Mouse (Mus musculus) ES-CJ7 (cell line): ENCODE measurements around the gene Vegfa.

Source experiments
- DNase-seq: peaks from one replicate; pipeline ENCODE4 v3.0.0; 2011; ENCODE audit warnings: low read depth, low spot score

Vegfa gene

GRCm38 (mm10) chr17:46051356-46051755 lies 19.2 kb upstream of the Vegfa start:
- DNase-seq, result no peak

DNA sequence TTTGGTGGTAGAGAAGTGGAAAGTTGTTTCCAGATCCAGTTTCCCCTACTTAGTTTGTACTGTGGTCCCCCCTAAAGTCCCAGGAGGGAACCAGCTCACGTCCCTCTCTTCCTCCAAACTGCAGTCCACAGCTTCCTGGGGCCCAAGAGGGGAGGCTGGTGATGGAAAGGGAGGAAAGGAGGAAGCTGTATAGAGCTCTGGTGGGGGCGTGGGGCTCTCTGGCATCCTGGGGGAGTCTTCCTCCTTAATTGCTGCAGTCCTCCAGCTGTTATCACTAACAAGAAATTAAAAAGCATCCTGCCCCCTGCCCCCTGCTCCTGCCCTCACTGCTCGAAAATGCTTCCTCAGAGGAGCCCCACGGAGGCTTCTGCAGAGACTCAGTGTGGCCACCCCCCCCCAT lies 17.4 kb upstream of the Vegfa start:
- DNase-seq, result no peak

DNA sequence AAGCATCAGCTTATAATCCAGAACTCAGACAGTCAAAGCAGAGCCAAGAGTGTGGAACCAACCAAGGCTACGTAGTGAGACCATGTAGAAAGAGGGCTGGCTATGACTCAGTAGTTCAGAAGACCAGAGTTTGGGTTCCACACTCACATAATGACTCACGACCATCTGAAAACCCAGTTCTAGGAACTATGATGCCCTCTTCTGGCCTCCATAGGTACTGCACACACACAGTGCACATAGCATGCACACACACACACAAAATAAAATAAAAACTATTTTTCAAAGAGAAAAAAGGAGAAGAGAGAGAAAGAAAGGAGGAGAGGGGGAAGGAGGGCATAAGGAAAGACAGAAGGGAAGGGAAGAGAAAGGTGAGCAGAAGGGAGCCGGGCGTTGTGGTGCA lies 16.0 kb upstream of the Vegfa start:
- no peak for DNase-seq

DNA sequence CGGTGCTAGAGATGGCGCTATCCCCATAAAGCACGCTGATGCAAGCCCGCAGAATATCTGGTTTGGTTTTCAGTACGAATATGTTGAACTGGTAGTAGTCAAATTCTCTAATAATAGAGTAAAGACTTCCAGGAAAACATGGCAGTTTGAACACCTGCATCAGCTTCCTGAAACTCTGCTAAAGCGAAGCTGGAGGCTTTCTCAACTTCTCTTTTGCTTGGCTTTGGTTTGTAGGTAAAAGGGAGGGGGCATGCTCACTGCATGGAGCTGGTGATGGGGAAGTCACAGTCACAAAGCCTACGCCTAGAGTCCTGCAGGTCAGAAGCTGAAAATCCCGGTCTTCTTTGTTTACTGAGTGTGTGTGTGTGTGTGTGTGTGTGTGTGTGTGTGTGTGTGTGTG lies 13.6 kb upstream of the Vegfa start:
- no peak for DNase-seq

- DNase-seq, result no peak
Measured at GRCm38 (mm10) chr17:46044953-46045352, 12.8 kb upstream of the Vegfa start.

GRCm38 (mm10) chr17:46042158-46042557 lies 10.0 kb upstream of the Vegfa start:
- DNase-seq, result no peak

GRCm38 (mm10) chr17:46041679-46042078 lies 9.5 kb upstream of the Vegfa start:
- no peak for DNase-seq

DNA sequence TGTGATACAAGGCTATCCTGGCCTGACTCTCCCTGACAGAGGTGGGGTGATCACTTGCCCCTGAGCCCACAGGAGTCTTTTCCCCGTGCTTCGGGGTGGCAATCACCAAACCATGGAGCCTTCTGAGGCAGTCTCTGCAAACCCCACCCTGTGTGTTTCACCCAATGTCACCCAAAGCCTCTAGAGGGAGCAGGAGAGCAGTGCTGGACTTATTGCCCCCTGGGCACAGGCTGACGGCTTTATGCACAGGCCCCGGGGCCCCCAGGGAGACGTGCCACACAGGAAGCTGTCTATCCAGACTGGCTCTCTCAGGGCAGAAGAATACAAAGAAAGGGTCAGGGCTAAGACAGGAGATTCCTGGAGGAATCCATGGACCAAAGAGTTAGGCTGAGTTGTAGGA lies 9.1 kb upstream of the Vegfa start:
- DNase-seq, result peak; percentile 48

DNA sequence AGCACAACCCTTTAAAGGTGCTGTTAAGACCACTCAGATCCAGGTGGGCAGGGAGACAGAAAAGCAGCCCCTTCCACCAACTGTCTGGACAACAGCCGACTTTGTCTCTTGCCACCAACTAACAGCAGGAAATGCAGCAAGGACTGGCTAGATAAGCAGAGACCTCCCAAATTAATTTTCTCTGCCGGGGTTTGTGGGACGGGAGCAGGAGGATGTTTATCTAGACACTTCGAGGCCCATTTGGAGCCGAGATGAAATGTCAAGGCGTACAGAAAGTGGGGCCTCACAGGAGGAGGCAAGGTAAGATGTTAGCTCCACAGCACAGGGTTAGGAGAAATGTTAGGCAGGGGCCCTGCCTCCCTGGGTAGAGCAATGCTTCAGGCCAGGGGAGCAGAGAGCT lies 8.4 kb upstream of the Vegfa start:
- no peak for DNase-seq

DNA sequence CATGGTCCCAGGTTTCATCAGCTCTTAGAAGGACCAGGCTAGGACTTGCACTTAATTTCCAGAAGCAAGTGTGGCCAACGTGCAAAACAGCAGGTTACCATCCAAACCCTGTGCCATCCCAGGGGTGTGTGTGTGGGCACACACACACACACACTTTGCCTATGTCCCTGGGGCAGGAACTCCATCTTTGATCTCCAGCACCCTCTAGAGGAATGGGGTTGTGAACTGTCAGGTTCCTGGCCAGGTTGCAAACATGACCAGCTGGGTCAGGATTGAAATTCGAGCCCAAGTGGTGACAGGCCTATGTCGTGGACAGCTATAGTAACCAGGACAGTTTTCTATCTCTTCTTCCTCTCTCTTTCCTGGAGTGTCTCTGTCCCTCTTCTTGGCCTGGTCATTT lies 6.7 kb upstream of the Vegfa start:
- DNase-seq, result no peak

- DNase-seq, result no peak
Measured at GRCm38 (mm10) chr17:46036400-46036799, 4.2 kb upstream of the Vegfa start.

- DNase-seq, result no peak
Measured at GRCm38 (mm10) chr17:46034110-46034509, 1.9 kb upstream of the Vegfa start.

GRCm38 (mm10) chr17:46033607-46034006 lies 1.4 kb upstream of the Vegfa start:
- DNase-seq, result no peak

DNA sequence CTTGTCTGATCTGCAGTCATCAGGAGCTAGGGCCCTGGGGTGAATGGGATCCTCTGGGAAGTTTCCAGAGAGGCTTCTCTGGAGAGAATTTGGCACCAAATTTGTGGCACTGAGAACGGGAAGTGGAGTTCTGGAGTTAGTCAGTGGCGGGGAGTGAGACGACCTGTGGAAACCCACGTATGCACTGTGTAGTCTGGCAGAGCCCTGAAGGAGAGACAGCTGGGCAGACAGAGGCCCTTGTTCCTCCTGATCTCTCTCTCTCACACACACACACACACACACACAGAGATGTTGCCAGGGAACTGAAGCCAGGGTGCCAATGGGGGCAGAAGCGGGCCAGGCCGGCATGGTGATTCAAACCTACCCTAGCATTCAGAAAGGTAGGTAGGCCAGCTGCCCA lies 953 bp upstream of the Vegfa start:
- no peak for DNase-seq

DNA sequence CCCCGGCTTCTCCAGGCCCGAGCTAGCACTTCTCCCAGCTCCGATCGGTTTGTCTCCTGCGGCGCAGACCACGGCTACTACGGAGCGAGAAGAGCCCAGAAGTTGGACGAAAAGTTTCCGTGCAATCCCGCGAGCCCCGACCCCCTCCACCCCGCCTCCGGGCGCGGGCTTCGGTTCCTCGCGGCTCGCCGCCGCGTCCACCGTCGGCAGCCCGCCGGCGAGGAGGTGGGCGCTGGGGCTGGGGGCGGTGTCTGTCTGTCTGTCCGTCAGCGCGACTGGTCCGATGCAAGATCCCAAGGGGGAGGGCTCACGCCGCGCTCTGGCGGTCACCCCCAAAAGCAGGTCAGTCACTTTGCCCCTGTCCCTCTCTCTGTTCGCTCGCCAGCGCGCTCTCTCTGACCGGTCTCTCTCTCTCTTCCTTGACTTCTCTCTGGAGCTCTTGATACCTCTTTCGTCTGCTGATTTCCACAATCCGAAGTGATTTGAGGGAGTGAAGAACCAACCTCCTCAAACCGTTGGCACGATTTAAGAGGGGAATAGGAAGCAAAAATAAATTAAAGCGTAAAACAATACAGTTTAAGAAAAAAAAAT lies 453 bp downstream of the Vegfa start:
- DNase-seq, result no peak

DNA sequence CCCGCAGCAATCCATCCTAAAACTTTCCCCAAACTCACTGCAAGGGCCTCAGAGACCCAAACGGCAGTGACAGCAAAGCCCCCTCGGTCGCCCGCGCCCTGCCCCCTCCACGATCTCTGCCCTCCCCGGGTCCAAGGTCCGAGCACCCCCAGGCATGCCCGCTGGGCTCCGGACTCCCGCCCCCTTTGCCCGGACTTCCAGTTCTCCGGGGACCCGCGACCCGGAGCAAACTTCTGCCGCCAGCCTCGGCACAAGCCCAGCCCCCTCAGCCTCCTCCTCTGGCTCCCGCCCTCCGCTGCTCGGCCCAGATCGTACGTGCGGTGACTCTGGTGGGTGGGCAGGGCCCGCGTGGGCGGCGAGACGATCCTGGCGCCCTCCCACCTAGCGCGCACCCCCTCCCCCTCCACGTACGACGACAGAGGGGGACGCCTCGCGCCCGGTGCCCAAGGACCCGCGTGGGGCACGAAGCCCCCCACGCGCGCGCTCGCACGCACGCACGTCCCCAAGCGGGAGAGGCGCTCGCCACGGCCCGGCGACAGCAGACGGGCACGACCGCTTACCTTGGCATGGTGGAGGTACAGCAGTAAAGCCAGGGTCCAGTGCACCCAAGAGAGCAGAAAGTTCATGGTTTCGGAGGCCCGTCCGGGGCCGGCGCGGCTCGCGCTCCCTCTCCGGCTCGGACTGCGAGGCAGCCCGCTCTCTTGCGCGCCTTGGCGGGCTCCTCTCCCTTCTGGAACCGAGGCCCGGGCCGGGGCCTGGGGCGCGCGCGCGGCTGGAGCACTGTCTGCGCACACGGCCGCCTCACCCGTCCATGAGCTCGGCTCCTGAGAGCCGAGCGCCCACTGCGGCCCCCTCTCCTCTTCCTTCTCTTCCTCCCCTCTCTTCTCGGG lies 1.2 kb downstream of the Vegfa start:
- peak; percentile 35 for DNase-seq

DNA sequence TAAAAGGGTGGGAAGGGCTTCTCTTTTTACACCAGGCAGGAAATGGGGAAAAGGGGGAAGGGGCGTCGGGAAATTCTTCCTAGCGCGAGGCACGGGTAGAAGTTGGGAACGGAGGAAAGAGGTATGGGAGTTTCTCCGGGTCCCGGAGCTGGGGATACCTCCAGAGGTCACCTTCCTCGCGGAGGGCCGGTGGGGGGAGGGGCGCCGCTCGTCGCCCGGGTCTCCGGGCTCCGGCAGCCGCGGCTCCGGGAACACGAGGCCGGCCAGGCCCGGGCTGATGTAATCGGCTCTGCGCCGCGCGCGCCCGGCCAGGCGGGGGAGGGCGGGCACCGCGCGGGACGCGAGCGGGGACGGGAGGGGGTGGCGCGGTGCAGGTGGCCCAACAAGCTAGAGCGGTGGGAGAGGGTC lies 1.8 kb downstream of the Vegfa start:
- DNase-seq, result no peak

DNA sequence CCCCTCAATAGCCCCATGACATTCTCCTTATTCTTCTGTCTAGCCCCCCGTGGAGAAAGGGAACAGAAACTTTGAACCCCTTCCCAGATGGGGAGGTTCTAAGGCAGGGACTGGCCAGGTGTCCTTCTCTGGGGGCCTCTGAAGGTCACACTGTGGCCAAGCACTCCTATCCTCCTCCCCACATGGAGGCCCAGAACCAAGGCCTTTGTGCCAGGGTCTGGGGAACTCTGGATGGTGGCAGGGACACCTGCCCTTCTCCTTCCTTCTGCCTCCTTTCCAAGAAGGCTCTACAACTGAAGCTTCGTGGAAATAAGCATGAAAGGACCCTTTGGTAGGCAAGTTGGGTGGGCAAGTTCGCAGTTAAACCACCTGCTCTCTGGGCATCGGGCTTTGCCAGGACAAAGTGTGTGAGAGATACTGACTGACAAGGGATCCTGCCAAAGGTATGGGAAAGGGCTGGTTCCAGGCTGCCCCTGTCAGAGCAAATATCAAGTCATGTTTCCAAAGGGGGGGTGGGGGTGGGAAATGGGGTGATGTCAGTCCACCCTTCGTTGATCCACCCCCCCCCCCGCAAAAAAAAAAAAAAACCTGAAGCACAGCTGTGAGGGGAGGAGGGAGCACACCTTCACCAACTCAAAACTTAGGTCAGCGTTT lies 2.5 kb downstream of the Vegfa start:
- DNase-seq, result no peak

- DNase-seq, result no peak
Measured at GRCm38 (mm10) chr17:46029052-46029553, 3.1 kb downstream of the Vegfa start.

DNA sequence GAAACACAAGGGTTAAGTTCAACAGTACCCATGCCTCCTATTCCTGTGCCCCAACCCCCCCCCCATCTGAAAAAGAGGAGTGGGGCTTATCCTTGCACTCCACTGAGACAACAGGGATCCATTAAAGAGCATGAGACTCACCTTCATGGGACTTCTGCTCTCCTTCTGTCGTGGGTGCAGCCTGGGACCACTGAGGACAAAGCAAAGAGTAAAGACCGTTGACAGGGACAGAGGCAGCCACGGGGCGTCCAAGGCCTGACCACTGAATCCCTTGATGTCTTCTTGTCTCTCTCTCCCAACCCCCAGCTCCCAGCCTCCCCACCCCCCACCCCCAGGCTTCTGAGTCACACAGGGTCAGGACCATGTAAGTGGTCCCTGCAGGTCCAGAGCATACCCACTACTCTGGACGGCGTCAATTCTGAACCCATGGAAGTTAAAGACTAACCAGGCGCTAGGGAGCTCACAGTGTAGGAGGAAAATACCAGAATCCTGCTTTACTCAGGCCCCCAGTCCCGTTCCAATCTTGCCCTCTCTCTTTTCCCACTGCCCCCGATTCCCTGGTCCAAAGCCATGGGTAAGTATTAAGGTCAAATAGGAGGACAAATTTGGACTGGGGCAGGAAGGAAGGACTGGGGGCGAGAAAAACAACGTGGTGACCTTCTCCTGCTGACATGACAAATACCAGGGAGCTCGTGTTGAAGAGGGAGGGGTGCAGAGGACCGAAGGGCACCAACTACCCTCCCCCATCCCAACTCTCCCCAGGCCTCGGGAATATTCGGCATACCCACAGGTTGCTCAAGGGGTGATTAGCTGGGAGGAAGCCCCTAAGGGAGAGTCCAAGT lies 3.7 kb downstream of the Vegfa start:
- DNase-seq, result no peak

GRCm38 (mm10) chr17:46027066-46027917 lies 4.9 kb downstream of the Vegfa start:
- DNase-seq, result peak; percentile 83
